Mouse (Mus musculus) adrenal gland, postnatal 0 days (tissue): ENCODE data around the gene Polg. TPM values are rescaled to one million over a fixed set of nuclear protein-coding genes. Genes with fewer than 3 reads are reported as not detected.

Source experiments
- microRNA-seq: library from miRNA; unstranded; fragments of <30 nt; microRNA quantifications from one replicate; pipeline ENCODE4, GENCODE M21; 2016; ENCODE audit warnings: borderline replicate concordance; ENCODE audit not compliant: insufficient number of aligned reads
- polyA plus RNA-seq: library from polyadenylated mRNA; unstranded; fragments of >200 nt; fragmentation: Nextera tagmentation; extraction: Ambion mirVana; gene quantifications from 2 replicates; pipeline ENCODE4 v1.2.1, GENCODE M21; 2015

Gene Polg
- 13.8 and 25.1 TPM in 2 replicates for polyA plus RNA-seq

GRCm38 (mm10) chr7:79466053-79466901, at the start of gene Polg:
Polg (minus strand) TSS chr7:79466362.

Small RNAs within 50 kb of the gene (microRNA-seq; reads per million reads assigned to microRNA genes)
- gene Mir9-3, result not detected

Other genes with a start within 250 kb of the Polg start
- 39.5 and 90.5 TPM in 2 replicates for gene Abhd2, start 193.2 kb downstream of the Polg start, polyA plus RNA-seq
- 0.25 and 0.54 TPM in 2 replicates for gene Rlbp1, start 79.3 kb downstream of the Polg start, polyA plus RNA-seq
- gene Fanci, start 74.4 kb downstream of the Polg start, polyA plus RNA-seq, result 1.5 and 2.2 TPM in 2 replicates
- 6.8 and 13.8 TPM in 2 replicates for gene Rhcg, start 151.3 kb upstream of the Polg start, polyA plus RNA-seq
- 1.5 and 2.2 TPM in 2 replicates for gene Ticrr, start 193.8 kb upstream of the Polg start, polyA plus RNA-seq
- 2.4 and 2.8 TPM in 2 replicates for gene Kif7, start 249.4 kb upstream of the Polg start, polyA plus RNA-seq